Mouse (Mus musculus) neutrophil, adult 65 days (primary cell): ENCODE measurements around the gene Adamts7. TPM values are rescaled to one million over a fixed set of nuclear protein-coding genes. Genes with fewer than 3 reads are reported as not detected.

ENCODE experiments used
- total RNA-seq: library from RNA; stranded (reverse); gene quantifications from 2 replicates; pipeline ENCODE4 v1.2.4, GENCODE M21; 2023

Gene Adamts7
- 2.5 and 3.7 TPM in 2 replicates for total RNA-seq

DNA sequence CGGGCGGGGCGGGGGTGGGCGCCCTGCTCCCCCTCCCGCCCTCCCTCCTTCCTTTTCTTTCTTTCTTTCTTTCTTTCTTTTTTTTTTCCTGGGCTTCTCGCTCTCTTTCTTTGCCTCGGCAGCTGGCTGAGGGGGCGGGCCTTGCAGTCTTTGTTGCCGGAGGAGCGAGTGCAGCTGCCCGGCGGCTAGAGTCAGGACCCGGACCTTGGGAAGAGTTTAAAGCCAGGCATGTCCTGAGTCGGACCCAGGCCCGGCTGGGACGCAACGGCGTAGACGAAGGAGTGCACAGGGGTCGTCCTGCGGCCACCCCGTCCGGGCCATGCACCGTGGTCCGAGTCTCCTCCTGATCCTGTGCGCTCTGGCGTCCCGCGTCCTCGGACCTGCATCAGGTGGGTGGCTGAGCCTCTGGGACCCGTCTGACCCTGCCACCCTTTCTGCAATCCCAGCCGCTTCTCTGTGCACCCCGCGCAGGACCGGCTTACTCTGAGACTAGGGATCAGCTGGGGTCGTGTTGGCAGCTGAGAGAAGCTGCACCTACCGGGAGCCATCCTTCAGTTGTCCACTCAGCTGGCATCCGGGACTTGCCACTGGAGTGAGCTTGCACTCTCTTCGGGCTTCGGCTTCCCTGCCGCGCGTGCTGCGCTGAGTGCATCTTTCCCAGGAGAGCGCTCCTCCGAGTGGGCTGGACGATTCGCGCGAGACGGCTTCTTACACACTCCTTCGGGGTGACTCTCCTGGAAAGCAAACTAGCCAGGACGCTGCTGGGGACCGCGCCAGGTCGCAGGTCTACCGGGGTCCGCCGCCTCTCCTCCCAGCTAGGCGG, at the start of gene Adamts7:
Adamts7 (plus strand) TSS at position 144 of the 823 bp plus-strand sequence.

DNA sequence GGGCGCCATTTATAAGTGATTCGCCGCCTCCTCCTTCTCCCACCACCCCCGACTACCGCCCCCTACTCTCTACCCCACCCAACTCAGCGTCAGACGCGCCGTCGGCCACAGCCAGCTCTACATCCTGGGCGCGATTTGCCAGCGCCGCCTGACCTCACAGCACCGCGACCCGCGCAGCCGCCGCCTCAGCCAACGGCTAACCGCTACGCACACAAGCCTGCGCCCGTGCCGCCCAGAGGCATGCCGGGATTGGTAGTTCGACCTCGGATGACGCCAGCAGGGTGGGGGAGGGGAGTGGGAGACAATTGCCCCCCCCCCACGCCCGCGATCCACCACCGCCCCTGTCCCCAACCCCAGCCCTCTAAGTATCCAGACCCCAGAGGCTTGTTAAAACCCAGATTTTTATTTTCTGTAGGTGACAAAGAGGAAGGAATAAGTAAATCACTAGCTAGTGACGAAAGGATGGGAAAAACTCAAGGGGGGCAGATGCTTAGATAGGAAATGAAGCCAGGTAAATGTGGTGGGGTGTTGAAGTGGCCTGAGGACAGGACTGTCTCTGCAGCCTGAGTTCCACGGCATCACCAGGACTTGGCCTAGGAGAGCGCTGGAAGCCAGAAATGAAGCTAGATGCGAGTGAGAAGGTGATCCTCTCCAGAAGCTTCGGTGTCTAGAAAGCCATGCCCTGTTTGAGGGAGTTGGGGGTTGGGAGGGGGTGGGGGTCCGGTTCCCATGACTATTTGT, 48.1 kb upstream of the Adamts7 start, which contains the start of gene Morf4l1:
Morf4l1 (minus strand) TSS at position 208 of the 741 bp plus-strand sequence.

Other genes with a start within 250 kb of the Adamts7 start
- gene Ctsh, start 108.9 kb upstream of the Adamts7 start, total RNA-seq = 224 and 273 TPM in 2 replicates
- gene Morf4l1, start 48.3 kb upstream of the Adamts7 start, total RNA-seq = 271 and 333 TPM in 2 replicates
- gene Tbc1d2b, start 107.7 kb downstream of the Adamts7 start, total RNA-seq = 66.4 and 84.9 TPM in 2 replicates